Mouse (Mus musculus) brain, embryonic 14.5 days (tissue): ENCODE measurements around the gene Dnajc19.

Source experiments
- CTCF ChIP-seq: fragments of 200-500 bp; IDR thresholded peaks from 2 replicates; pipeline ENCODE4 v1.5.1; 2012; ENCODE audit warnings: inconsistent platforms, mild to moderate bottlenecking, moderate library complexity, borderline replicate concordance; ENCODE audit not compliant: insufficient read depth, insufficient read length; ENCODE audit errors: extremely low read depth
- POLR2A ChIP-seq: fragments of 200-500 bp; IDR thresholded peaks from 2 replicates; pipeline ENCODE4 v1.6.1; 2012; ENCODE audit warnings: mild to moderate bottlenecking, inconsistent platforms, borderline replicate concordance; ENCODE audit not compliant: poor library complexity, insufficient read depth, insufficient read length, severe bottlenecking; ENCODE audit errors: extremely low read depth

GRCm38 (mm10) chr3:34120791-34121190, 39.7 kb upstream of the Dnajc19 start:
- TF ChIP-seq CTCF (no peak), POLR2A (no peak)
